Mouse (Mus musculus) hindbrain, postnatal 0 days (tissue): ENCODE measurements around the gene Adgre5. TPM values are rescaled to one million over a fixed set of nuclear protein-coding genes. Genes with fewer than 3 reads are reported as not detected.

Source experiments
- ATAC-seq: fragments of 200-750 bp; cut with Nextera tagmentation; 2 replicates; pipeline ENCODE4 v1.8.0; 2017; ENCODE audit warnings: mild to moderate bottlenecking, moderate TSS enrichment, moderate library complexity
- DNase-seq: peaks from one replicate; pipeline ENCODE4 v3.0.0-alpha.2; 2015; ENCODE audit warnings: low spot score
- H3K27ac ChIP-seq: fragments of 300-500 bp; sonication (generic); 2 replicates; pipeline ENCODE4 v1.5.1; 2014; ENCODE audit warnings: mild to moderate bottlenecking
- H3K27me3 ChIP-seq: fragments of 300-500 bp; sonication (generic); 2 replicates; pipeline ENCODE4 v1.6.1; 2014; ENCODE audit warnings: low read length, mixed read lengths; ENCODE audit not compliant: insufficient read depth
- H3K36me3 ChIP-seq: fragments of 300-500 bp; sonication (generic); 2 replicates; pipeline ENCODE4 v1.6.1; 2014; ENCODE audit warnings: low read length, mixed read lengths; ENCODE audit not compliant: insufficient read depth
- H3K4me1 ChIP-seq: fragments of 300-500 bp; sonication (generic); 2 replicates; pipeline ENCODE4 v1.6.1; 2014; ENCODE audit warnings: antibody characterized with exemption, low read length, mixed read lengths; ENCODE audit not compliant: insufficient read depth
- H3K4me2 ChIP-seq: fragments of 300-500 bp; sonication (generic); 2 replicates; pipeline ENCODE4 v1.6.1; 2014; ENCODE audit warnings: low read depth, mild to moderate bottlenecking, low read length, moderate library complexity, mixed read lengths
- H3K4me3 ChIP-seq: fragments of 300-500 bp; sonication (generic); 2 replicates; pipeline ENCODE4 v1.5.1; 2014; ENCODE audit warnings: low read length
- H3K9ac ChIP-seq: fragments of 300-500 bp; sonication (generic); replicated peaks from 2 replicates; pipeline ENCODE4 v1.6.1; 2014; ENCODE audit warnings: mild to moderate bottlenecking, low read length, moderate library complexity, mixed read lengths
- H3K9me3 ChIP-seq: fragments of 300-500 bp; sonication (generic); 2 replicates; pipeline ENCODE4 v1.6.1; 2016; ENCODE audit warnings: low read length, mixed read lengths
- CTCF ChIP-seq: IDR thresholded peaks from 2 replicates; pipeline ENCODE4 v1.5.1; 2016; ENCODE audit warnings: antibody characterized with exemption, control low read depth, low read depth
- WGBS: fragments of 180-500 bp; shearing (Covaris S2); extraction: QIAGEN DNeasy Blood & Tissue Kit; methylation state at CpG from one replicate; pipeline ENCODE4 v1.1.7; 2014; 5-methylcytosine and 5-hydroxymethylcytosine counted together
- polyA plus RNA-seq: library from polyadenylated mRNA; unstranded; fragments of >200 nt; fragmentation: Nextera tagmentation; extraction: Ambion mirVana; gene quantifications from 2 replicates; pipeline ENCODE4 v1.2.1, GENCODE M21; 2015
- total RNA-seq: library from RNA; depleted of rRNA; stranded (reverse); fragments of >200 nt; gene quantifications from 2 replicates; pipeline ENCODE4 v1.2.3, GENCODE M21; 2014

The Adgre5 gene
- total and polyA plus RNA-seq, 2 experiments from 2014 or later = 8.2 to 10.4 TPM

- 86% methylated on average over 10 of the region's 17 CpGs for WGBS
- H3K36me3 ChIP-seq = peaks cover 21% of the 10 kb centered on the region
- H3K9me3 ChIP-seq = no peaks in the 10 kb centered on the region
- DNase-seq = no peak
- no peaks in the 10 kb centered on the region for H3K27me3 ChIP-seq
- no peak overlapping the region for H3K4me2 ChIP-seq
- no peak for TF ChIP-seq CTCF
- no peak overlapping the region for H3K9ac ChIP-seq
- ATAC-seq = no peak
- peaks cover 20% of the 10 kb centered on the region for H3K4me1 ChIP-seq
- no peak overlapping the region for H3K27ac ChIP-seq
- no peak overlapping the region for H3K4me3 ChIP-seq
These were observed 45.6 kb downstream of the Adgre5 start for GRCm38 (mm10) chr8:83695351-83696106.

DNA sequence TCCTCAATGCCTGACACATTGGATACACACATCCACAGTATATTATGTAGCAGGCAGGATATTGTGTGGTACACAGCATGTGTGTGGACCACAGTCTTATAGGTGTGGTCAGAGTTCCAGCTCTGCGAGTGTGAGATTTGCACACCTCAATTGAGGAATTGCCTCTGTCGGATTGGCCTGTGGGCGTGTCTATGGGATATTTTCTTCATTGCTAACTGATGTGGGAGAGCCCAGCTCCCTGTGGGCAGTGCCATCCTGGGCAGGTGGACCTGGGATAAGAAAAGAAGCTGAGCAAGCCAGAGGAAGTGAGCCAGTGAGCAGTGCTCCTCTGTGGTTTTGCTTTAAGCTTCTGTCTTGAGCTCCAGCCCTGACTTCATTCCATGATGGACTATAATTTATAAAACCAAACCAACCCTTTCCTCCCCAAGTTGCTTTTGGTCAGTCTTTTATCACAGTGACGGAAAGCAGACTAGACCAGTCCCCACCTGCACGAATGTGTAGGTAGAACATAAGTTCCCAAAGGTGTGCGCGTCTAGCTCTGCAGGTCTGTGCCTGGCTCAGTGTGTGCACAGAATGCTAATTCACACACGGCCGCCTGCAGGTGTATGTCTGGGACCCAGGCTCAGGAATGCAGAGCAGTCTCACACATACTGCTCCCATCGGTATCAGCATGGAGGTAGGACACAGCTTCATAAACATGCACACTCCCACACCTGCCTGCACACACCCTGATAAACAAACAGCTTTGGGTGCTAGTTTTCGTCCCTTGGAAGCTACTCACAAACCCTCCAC is 46.6 kb downstream of the Adgre5 start:
- H3K9me3 ChIP-seq = no peaks in the 10 kb centered on the region
- no peak overlapping the region for H3K4me2 ChIP-seq
- H3K27ac ChIP-seq = no peak overlapping the region
- no peak for TF ChIP-seq CTCF
- no peak overlapping the region for H3K4me3 ChIP-seq
- DNase-seq = no peak
- no peaks in the 10 kb centered on the region for H3K27me3 ChIP-seq
- peaks cover 19% of the 10 kb centered on the region for H3K4me1 ChIP-seq
- no peak for ATAC-seq
- H3K9ac ChIP-seq = no peak overlapping the region
- H3K36me3 ChIP-seq = peaks cover 25% of the 10 kb centered on the region
- WGBS = 87% methylated on average over 11 of the region's 11 CpGs

- no peak for ATAC-seq
- Histone ChIP-seq H3K27ac (no peak overlapping the region), H3K4me3 (no peak overlapping the region), H3K4me2 (no peak overlapping the region), H3K27me3 (no peaks in the 10 kb centered on the region), H3K9me3 (no peaks in the 10 kb centered on the region), H3K9ac (no peak overlapping the region), H3K4me1 (peaks cover 16% of the 10 kb centered on the region), H3K36me3 (peaks cover 25% of the 10 kb centered on the region)
- DNase-seq = no peak
- TF ChIP-seq CTCF = no peak
- 92% methylated on average over 10 of the region's 10 CpGs for WGBS
These were observed 47.4 kb downstream of the Adgre5 start for GRCm38 (mm10) chr8:83693609-83694236.

- no peak overlapping the region for H3K9ac ChIP-seq
- DNase-seq (no peak), ATAC-seq (no peak)
- no peaks in the 10 kb centered on the region for H3K27me3 ChIP-seq
- H3K4me3 ChIP-seq = no peak overlapping the region
- no peaks in the 10 kb centered on the region for H3K4me1 ChIP-seq
- no peak overlapping the region for H3K27ac ChIP-seq
- H3K9me3 ChIP-seq = no peaks in the 10 kb centered on the region
- H3K36me3 ChIP-seq = peaks cover 45% of the 10 kb centered on the region
- H3K4me2 ChIP-seq = no peak overlapping the region
- no peak for TF ChIP-seq CTCF
- WGBS = 88% methylated on average over 6 of the region's 6 CpGs
These were observed 51.9 kb downstream of the Adgre5 start for GRCm38 (mm10) chr8:83689264-83689663.

DNA sequence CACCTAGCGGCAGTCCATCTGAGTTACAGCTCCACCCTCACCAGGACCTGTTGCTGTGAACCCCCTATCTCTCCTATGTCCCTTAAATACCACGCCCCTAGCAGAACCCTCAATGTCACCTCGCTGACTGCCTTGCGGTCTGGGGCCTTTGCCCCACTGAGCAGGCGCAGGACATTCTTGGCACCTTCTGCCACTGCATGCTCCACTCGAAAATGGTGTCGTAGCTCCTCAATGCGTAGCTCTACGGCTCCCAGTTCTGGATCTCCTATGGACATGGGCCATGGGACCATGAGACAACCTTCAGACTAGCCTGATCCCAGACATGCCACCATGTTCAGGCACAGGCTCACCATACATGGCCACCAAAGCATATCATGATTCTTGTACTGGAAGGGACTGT is 56.6 kb downstream of the Adgre5 start:
- H3K27ac ChIP-seq = no peak overlapping the region

GRCm38 (mm10) chr8:83681099-83681498 is 60.0 kb downstream of the Adgre5 start:
- Histone ChIP-seq H3K9me3 (no peaks in the 10 kb centered on the region), H3K4me1 (no peaks in the 10 kb centered on the region), H3K27ac (no peak overlapping the region), H3K4me2 (no peak overlapping the region), H3K36me3 (peaks cover 66% of the 10 kb centered on the region), H3K27me3 (no peaks in the 10 kb centered on the region), H3K4me3 (no peak overlapping the region), H3K9ac (no peak overlapping the region)
- no peak for TF ChIP-seq CTCF
- 42% methylated on average over 6 of the region's 6 CpGs for WGBS
- ATAC-seq (no peak), DNase-seq (no peak)

More for the DNA sequence above, 56.6 kb downstream of the Adgre5 start:
- Histone ChIP-seq H3K9ac (no peak overlapping the region), H3K36me3 (peaks cover 48% of the 10 kb centered on the region), H3K9me3 (no peaks in the 10 kb centered on the region), H3K4me2 (no peak overlapping the region), H3K4me3 (no peak overlapping the region), H3K4me1 (no peaks in the 10 kb centered on the region), H3K27me3 (no peaks in the 10 kb centered on the region)
- TF ChIP-seq CTCF = no peak
- 94% methylated on average over 9 of the region's 9 CpGs for WGBS
- ATAC-seq (no peak), DNase-seq (no peak)
